Mouse (Mus musculus) stomach, embryonic 16.5 days (tissue): ENCODE results near the gene Aph1a. TPM values are rescaled to one million over a fixed set of nuclear protein-coding genes. Genes with fewer than 3 reads are reported as not detected.

Experiments
- ATAC-seq: fragments of 200-750 bp; cut with Nextera tagmentation; 2 replicates; pipeline ENCODE4 v1.8.0; 2017; ENCODE audit warnings: moderate number of reproducible peaks, moderate TSS enrichment; ENCODE audit not compliant: insufficient read depth, low FRiP score
- H3K27ac ChIP-seq: fragments of 300-500 bp; sonication (generic); 2 replicates; pipeline ENCODE4 v1.5.1; 2014; ENCODE audit warnings: low read length
- H3K27me3 ChIP-seq: fragments of 300-500 bp; sonication (generic); 2 replicates; pipeline ENCODE4 v1.6.1; 2014; ENCODE audit warnings: low read length, control low read depth, mixed read lengths; ENCODE audit not compliant: control insufficient read depth, insufficient read depth
- H3K36me3 ChIP-seq: fragments of 300-500 bp; sonication (generic); 2 replicates; pipeline ENCODE4 v1.6.1; 2014; ENCODE audit warnings: low read length; ENCODE audit not compliant: control insufficient read depth, insufficient read depth
- H3K4me1 ChIP-seq: fragments of 300-500 bp; sonication (generic); 2 replicates; pipeline ENCODE4 v1.6.1; 2014; ENCODE audit warnings: low read length, control low read depth, mixed read lengths; ENCODE audit not compliant: control insufficient read depth, insufficient read depth
- H3K4me2 ChIP-seq: fragments of 300-500 bp; sonication (generic); 2 replicates; pipeline ENCODE4 v1.6.1; 2014; ENCODE audit warnings: low read depth, low read length, mixed read lengths
- H3K4me3 ChIP-seq: fragments of 300-500 bp; sonication (generic); replicated peaks from 2 replicates; pipeline ENCODE4 v1.5.1; 2014; ENCODE audit warnings: mild to moderate bottlenecking, low read length
- H3K9ac ChIP-seq: fragments of 300-500 bp; sonication (generic); 2 replicates; pipeline ENCODE4 v1.6.1; 2014; ENCODE audit warnings: low read length
- H3K9me3 ChIP-seq: fragments of 300-500 bp; sonication (generic); replicated peaks from 2 replicates; pipeline ENCODE4 v1.6.1; 2016; ENCODE audit warnings: low read length, control low read depth; ENCODE audit not compliant: control insufficient read depth
- WGBS: fragments of 180-500 bp; shearing (Covaris S2); extraction: QIAGEN DNeasy Blood & Tissue Kit; methylation state at CpG from one replicate; pipeline ENCODE4 v1.1.7; 2014; 5-methylcytosine and 5-hydroxymethylcytosine counted together
- polyA plus RNA-seq: library from polyadenylated mRNA; unstranded; fragments of >200 nt; fragmentation: Nextera tagmentation; extraction: Ambion mirVana; gene quantifications from 2 replicates; pipeline ENCODE4 v1.2.1, GENCODE M21; 2015

Gene Aph1a
- polyA plus RNA-seq, 1 experiment from 2014 or later, result 33.9 TPM

DNA sequence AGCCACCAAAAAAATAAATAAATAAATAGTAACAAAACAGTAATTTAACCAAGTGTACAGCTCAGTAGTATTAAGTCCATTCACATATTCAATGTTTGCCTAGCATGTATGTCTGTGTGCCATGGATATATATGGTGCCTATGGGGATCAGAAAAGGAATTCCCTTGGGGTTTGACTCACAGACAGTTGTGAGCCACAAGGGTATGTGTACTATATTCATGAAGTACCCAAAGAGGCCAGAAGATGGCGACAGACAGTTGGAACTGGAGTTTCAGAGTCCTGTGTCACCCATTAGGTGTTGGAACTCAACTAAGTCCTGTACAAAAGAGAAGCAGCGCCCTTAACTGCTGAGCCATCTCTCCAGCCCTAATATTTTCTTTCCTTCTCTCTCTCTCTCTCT is 32.0 kb upstream of the Aph1a start:
- no peaks in the 10 kb centered on the region for H3K27me3 ChIP-seq
- no peak overlapping the region for H3K27ac ChIP-seq
- H3K36me3 ChIP-seq, result 0 out of 2 replicates have a peak, but pooled peaks cover 5% of the 10 kb centered on the region
- H3K9me3 ChIP-seq, result no peaks in the 10 kb centered on the region
- no peaks in the 10 kb centered on the region for H3K4me1 ChIP-seq
- H3K4me2 ChIP-seq, result no peak overlapping the region
- no peak overlapping the region for H3K4me3 ChIP-seq
- ATAC-seq, result no peak
- 46% methylated on average over 2 of the region's 2 CpGs for WGBS
- H3K9ac ChIP-seq, result no peak overlapping the region

- Histone ChIP-seq H3K4me1 (no peaks in the 10 kb centered on the region), H3K27ac (no peak overlapping the region), H3K4me3 (no peak overlapping the region), H3K27me3 (no peaks in the 10 kb centered on the region), H3K4me2 (no peak overlapping the region), H3K9ac (no peak overlapping the region), H3K36me3 (0 out of 2 replicates have a peak, but pooled peaks cover 5% of the 10 kb centered on the region), H3K9me3 (no peaks in the 10 kb centered on the region)
- no peak for ATAC-seq
- WGBS, result 66% methylated on average over 7 of the region's 7 CpGs
Observed at GRCm38 (mm10) chr3:95863578-95863977, 30.2 kb upstream of the Aph1a start.

GRCm38 (mm10) chr3:95865050-95865449 is 28.7 kb upstream of the Aph1a start:
- Histone ChIP-seq H3K27me3 (no peaks in the 10 kb centered on the region), H3K4me1 (no peaks in the 10 kb centered on the region), H3K27ac (no peak overlapping the region), H3K9ac (no peak overlapping the region), H3K36me3 (0 out of 2 replicates have a peak, but pooled peaks cover 8% of the 10 kb centered on the region), H3K9me3 (no peaks in the 10 kb centered on the region), H3K4me3 (no peak overlapping the region), H3K4me2 (no peak overlapping the region)
- no peak for ATAC-seq
- WGBS, result 68% methylated on average over 5 of the region's 5 CpGs

GRCm38 (mm10) chr3:95865571-95865970 is 28.2 kb upstream of the Aph1a start:
- WGBS, result 83% methylated on average over 20 of the region's 20 CpGs
- Histone ChIP-seq H3K36me3 (0 out of 2 replicates have a peak, but pooled peaks cover 8% of the 10 kb centered on the region), H3K27me3 (no peaks in the 10 kb centered on the region), H3K4me1 (peaks cover 4% of the 10 kb centered on the region), H3K9me3 (no peaks in the 10 kb centered on the region), H3K27ac (no peak overlapping the region), H3K9ac (no peak overlapping the region), H3K4me2 (no peak overlapping the region), H3K4me3 (no peak overlapping the region)
- no peak for ATAC-seq

- 0 out of 2 replicates have a peak, but pooled peaks cover 8% of the 10 kb centered on the region for H3K36me3 ChIP-seq
- ATAC-seq, result no peak
Observed at GRCm38 (mm10) chr3:95866071-95866470, 27.7 kb upstream of the Aph1a start.

GRCm38 (mm10) chr3:95867408-95867807 is 26.4 kb upstream of the Aph1a start:
- Histone ChIP-seq H3K27me3 (no peaks in the 10 kb centered on the region), H3K9me3 (no peaks in the 10 kb centered on the region), H3K4me2 (no peak overlapping the region), H3K36me3 (0 out of 2 replicates have a peak, but pooled peaks cover 8% of the 10 kb centered on the region), H3K4me1 (peaks cover 9% of the 10 kb centered on the region), H3K9ac (no peak overlapping the region), H3K4me3 (no peak overlapping the region), H3K27ac (no peak overlapping the region)
- no peak for ATAC-seq
- 88% methylated on average over 2 of the region's 2 CpGs for WGBS

More at GRCm38 (mm10) chr3:95866071-95866470, 27.7 kb upstream of the Aph1a start:
- no peak overlapping the region for H3K4me3 ChIP-seq
- H3K4me1 ChIP-seq, result peaks cover 4% of the 10 kb centered on the region
- no peak overlapping the region for H3K4me2 ChIP-seq
- no peak overlapping the region for H3K27ac ChIP-seq
- H3K27me3 ChIP-seq, result no peaks in the 10 kb centered on the region
- no peak overlapping the region for H3K9ac ChIP-seq
- H3K9me3 ChIP-seq, result no peaks in the 10 kb centered on the region
- 84% methylated on average over 5 of the region's 5 CpGs for WGBS

DNA sequence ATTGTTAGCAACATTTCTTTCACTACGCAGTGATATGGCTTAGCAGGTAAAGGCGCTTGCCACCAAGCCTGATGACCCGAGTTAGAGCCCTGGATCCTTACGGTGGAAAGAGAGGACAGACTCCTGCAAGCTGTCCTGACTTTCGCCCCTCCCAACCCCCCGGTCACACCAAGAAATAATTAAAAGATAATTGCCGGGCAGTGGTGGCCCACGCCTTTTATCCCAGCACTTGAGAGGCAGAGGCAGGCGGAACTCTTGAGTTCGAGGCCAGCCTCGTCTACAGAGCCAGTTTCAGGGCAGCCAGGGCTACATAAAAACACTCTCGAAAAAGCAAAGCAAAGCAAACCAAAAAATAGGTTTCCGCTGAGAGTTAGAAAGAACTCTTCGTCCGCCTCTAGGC is 22.8 kb upstream of the Aph1a start:
- 5% methylated on average over 15 of the region's 15 CpGs for WGBS
- Histone ChIP-seq H3K9me3 (no peaks in the 10 kb centered on the region), H3K27ac (peak overlapping the region; percentile 84), H3K4me1 (peaks cover 10% of the 10 kb centered on the region), H3K4me2 (peak overlapping the region; percentile 65), H3K36me3 (0 out of 2 replicates have a peak, but pooled peaks cover 3% of the 10 kb centered on the region), H3K9ac (peak overlapping the region; percentile 88), H3K4me3 (peak overlapping the region; percentile 75), H3K27me3 (no peaks in the 10 kb centered on the region)
- peak; percentile 26 for ATAC-seq

DNA sequence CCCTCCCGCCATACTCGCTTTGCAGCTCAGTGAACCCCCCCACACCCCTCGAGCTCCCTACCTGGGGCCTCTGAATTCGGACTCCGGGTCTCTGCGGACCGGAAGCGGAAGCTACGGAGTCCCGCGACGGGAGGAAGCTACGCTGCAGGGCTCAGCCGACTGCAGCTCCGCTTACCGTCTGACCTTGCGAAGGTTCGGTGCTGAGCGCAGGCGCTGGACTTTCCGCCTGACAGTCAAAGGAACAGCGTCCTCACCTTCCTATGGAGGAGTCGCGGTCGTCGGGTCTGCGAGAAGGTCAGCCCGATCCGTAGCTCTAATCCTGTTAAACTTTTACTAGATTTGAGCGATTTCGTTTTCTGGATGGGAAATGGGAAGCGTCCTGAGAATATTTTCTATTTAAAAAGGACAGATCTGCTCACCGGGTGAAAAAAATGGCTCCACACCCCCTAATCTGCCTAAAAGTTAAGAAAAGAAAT is 22.3 kb upstream of the Aph1a start, which contains the start of gene Mrps21:
Gene Mrps21 (minus strand): TSS at position 128 of the 476 bp plus-strand sequence.
- Histone ChIP-seq H3K27me3 (no peaks in the 10 kb centered on the region), H3K9me3 (no peaks in the 10 kb centered on the region), H3K4me2 (peak within 1 kb of the TSS; percentile 65), H3K27ac (peak within 1 kb of the TSS; percentile 84), H3K9ac (peak within 1 kb of the TSS; percentile 88), H3K36me3 (0 out of 2 replicates have a peak, but pooled peaks cover 3% of the 10 kb centered on the region), H3K4me1 (peaks cover 10% of the 10 kb centered on the region), H3K4me3 (peak within 1 kb of the TSS; percentile 75)
- WGBS, result under 1% methylated on average over 33 of the region's 33 CpGs
- ATAC-seq, result peak; percentile 95

- Histone ChIP-seq H3K36me3 (0 out of 2 replicates have a peak, but pooled peaks cover 3% of the 10 kb centered on the region), H3K4me2 (peak overlapping the region; percentile 65), H3K9ac (peak overlapping the region; percentile 71), H3K4me3 (peak overlapping the region; percentile 75), H3K4me1 (peaks cover 10% of the 10 kb centered on the region), H3K27ac (no peak overlapping the region), H3K9me3 (no peaks in the 10 kb centered on the region), H3K27me3 (no peaks in the 10 kb centered on the region)
- WGBS, result 64% methylated on average over 7 of the region's 7 CpGs
- no peak for ATAC-seq
Observed at GRCm38 (mm10) chr3:95872048-95872447, 21.7 kb upstream of the Aph1a start.
